Mouse (Mus musculus): ENCODE measurements around the gene Pnkp. TPM values are rescaled to one million over a fixed set of nuclear protein-coding genes. Genes with fewer than 3 reads are reported as not detected.
"Not testable (repeated sequence)": the region's sequence is repeated elsewhere in the genome, so short reads cannot be mapped to it uniquely, and the experiment has no call there.

Pnkp gene
- polyA plus RNA-seq, 1 experiment from 2014 or later, result 43.1 TPM

DNA sequence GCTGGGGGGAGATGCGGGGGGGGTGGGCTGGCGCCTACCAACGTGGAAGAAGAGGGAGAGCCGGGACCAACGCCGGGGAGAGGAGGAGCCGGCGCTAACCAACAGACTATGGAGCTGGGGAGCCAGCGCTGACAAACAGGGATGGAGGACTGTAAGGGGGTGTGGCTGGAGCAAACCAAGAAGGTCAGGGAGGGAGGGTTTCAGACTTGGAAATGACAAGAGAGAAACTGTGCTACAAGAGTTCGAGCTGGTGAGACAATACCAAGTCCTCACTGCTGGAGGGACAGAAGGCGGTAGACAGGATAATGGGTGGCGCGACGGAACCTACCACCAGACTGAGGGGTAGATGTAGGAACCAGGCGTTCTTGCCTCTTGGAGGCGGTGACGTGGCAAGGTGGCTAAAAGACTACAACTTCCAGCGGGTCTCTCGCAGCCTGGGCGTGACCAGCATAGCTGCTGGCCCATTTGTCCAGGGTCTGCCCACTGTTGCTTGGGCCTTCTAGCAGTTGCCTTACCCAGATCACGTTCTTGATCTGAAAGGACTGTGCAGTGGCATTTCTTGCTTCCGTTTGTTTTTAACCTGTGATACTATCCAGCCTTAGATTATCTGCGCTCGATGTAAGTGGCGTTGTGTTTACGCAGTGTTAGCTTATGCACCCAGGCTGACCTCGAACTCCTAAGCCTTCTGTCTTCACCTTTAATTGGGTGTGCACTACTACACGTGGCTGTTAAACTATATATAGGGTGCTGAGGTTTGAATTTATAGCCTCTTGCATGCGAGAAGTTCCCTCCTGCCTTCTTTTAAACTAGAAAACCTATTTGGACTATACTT, 13.0 kb downstream of the Pnkp start, which contains the start of gene Ptov1:
Gene Ptov1 (minus strand): TSS at position 92 of the 832 bp plus-strand sequence.
- Histone ChIP-seq H3K27me3 (ENCODE audit: low read depth, poor library complexity, severe bottlenecking) (no peaks in the 10 kb centered on the region), H3K4me3 (peak within 1 kb of the TSS; percentile 98), H3K36me3 (peaks cover 32% of the 10 kb centered on the region), H3K27ac (peak within 1 kb of the TSS; percentile 100), H3K9me3 (replicated peaks) (no peaks in the 10 kb centered on the region), H3K4me1 (peaks cover 40% of the 10 kb centered on the region)
- 6% methylated on average over 29 of the region's 29 CpGs for WGBS
- peak; percentile 96 for DNase-seq (ENCODE audit: low spot score)

DNA sequence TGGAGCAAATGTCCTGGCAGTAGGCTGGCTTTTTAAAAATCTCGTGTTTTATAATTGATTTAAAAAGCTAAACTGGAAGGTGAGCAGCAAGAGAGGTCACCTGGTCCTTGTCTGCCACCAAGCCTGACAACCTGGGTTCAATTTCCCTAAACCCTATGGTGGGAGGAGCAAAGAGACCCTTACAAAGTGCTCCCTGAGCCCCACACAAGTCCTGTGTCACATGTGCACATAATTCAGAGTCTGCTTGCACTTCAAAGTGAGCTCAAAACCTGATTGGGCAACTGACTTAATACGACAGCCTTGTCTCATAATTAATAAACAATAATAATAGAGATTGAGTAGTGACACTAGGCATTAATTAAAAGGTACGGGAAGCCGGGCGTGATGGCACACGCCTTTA, 13.7 kb downstream of the Pnkp start:
- no peak for DNase-seq (ENCODE audit: low spot score)
- Histone ChIP-seq H3K4me1 (peaks cover 40% of the 10 kb centered on the region), H3K27me3 (ENCODE audit: low read depth, poor library complexity, severe bottlenecking) (no peaks in the 10 kb centered on the region), H3K9me3 (replicated peaks) (no peaks in the 10 kb centered on the region), H3K27ac (peak overlapping the region; percentile 100), H3K4me3 (peak overlapping the region; percentile 98), H3K36me3 (peaks cover 28% of the 10 kb centered on the region)
- 65% methylated on average over 6 of the region's 6 CpGs for WGBS

- DNase-seq (ENCODE audit: low spot score), result no peak
- Histone ChIP-seq H3K36me3 (peaks cover 28% of the 10 kb centered on the region), H3K4me3 (no peak overlapping the region), H3K27ac (no peak overlapping the region), H3K4me1 (peaks cover 37% of the 10 kb centered on the region), H3K27me3 (ENCODE audit: low read depth, poor library complexity, severe bottlenecking) (no peaks in the 10 kb centered on the region), H3K9me3 (replicated peaks) (no peaks in the 10 kb centered on the region)
- 81% methylated on average over 1 of the region's 1 CpGs for WGBS
Measured at GRCm38 (mm10) chr7:44871181-44871580, 14.2 kb downstream of the Pnkp start.

DNA sequence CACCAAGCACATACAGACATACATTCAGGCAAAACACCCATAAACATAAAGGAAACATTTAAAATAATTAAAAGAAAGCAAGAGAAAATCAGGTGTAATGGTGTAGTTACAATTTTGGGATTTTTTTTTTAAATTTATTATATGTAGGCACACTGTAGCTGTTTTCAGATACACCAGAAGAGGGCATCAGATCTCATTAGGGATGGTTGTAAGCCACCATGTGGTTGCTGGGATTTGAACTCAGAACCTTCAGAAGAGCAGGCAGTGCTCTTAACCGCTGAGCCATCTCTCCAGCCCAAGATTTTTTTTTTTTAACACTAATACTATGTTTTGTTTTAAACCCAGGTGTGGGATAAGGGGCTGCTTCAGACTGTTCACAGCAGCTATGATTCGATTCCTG, 14.8 kb downstream of the Pnkp start:
- H3K36me3 ChIP-seq, result peaks cover 28% of the 10 kb centered on the region
- not testable (repeated sequence) for H3K4me3 ChIP-seq; DNase-seq (ENCODE audit: low spot score); H3K9me3 ChIP-seq (replicated peaks); H3K27me3 ChIP-seq (ENCODE audit: low read depth, poor library complexity, severe bottlenecking); H3K27ac ChIP-seq
- 87% methylated on average over 2 of the region's 2 CpGs for WGBS
- peaks cover 31% of the 10 kb centered on the region for H3K4me1 ChIP-seq

DNA sequence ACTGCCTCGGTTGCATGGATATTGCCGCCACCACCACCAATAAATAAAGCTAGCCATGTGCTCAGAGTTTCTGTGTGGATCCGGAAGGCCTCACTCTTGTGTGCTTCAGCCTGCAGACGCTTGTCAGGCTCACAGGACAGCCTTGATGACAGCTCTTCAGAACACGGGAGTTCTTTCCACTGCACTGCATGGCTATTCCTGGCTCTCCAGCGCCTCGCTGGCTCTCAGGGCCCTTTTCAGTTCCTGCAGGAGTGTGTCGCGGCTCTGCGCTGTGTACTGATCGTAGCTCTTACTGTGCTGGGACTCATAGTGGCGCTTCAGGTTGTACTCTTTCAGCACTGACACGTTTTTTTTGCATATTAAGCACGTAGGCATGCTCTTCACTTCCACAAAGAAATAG, 20.9 kb downstream of the Pnkp start:
- no peak for DNase-seq (ENCODE audit: low spot score)
- Histone ChIP-seq H3K36me3 (peaks cover 75% of the 10 kb centered on the region), H3K27ac (no peak overlapping the region), H3K4me3 (no peak overlapping the region), H3K27me3 (ENCODE audit: low read depth, poor library complexity, severe bottlenecking) (no peaks in the 10 kb centered on the region), H3K4me1 (no peaks in the 10 kb centered on the region), H3K9me3 (replicated peaks) (no peaks in the 10 kb centered on the region)
- WGBS, result 92% methylated on average over 14 of the region's 14 CpGs

- Histone ChIP-seq H3K4me3 (no peak overlapping the region), H3K4me1 (no peaks in the 10 kb centered on the region), H3K27me3 (ENCODE audit: low read depth, poor library complexity, severe bottlenecking) (no peaks in the 10 kb centered on the region), H3K9me3 (replicated peaks) (no peaks in the 10 kb centered on the region), H3K36me3 (peaks cover 100% of the 10 kb centered on the region), H3K27ac (no peak overlapping the region)
- DNase-seq (ENCODE audit: low spot score), result no peak
- WGBS, result 94% methylated on average over 3 of the region's 3 CpGs
Measured at GRCm38 (mm10) chr7:44883036-44883435, 26.1 kb downstream of the Pnkp start.

GRCm38 (mm10) chr7:44884637-44885036, 27.7 kb downstream of the Pnkp start:
- no peak for DNase-seq (ENCODE audit: low spot score)
- peaks cover 100% of the 10 kb centered on the region for H3K36me3 ChIP-seq
- H3K9me3 ChIP-seq (replicated peaks), result no peaks in the 10 kb centered on the region
- H3K4me1 ChIP-seq, result no peaks in the 10 kb centered on the region
- no peak overlapping the region for H3K27ac ChIP-seq
- H3K4me3 ChIP-seq, result no peak overlapping the region
- WGBS, result 95% methylated on average over 5 of the region's 5 CpGs
- no peaks in the 10 kb centered on the region for H3K27me3 ChIP-seq (ENCODE audit: low read depth, poor library complexity, severe bottlenecking)

DNA sequence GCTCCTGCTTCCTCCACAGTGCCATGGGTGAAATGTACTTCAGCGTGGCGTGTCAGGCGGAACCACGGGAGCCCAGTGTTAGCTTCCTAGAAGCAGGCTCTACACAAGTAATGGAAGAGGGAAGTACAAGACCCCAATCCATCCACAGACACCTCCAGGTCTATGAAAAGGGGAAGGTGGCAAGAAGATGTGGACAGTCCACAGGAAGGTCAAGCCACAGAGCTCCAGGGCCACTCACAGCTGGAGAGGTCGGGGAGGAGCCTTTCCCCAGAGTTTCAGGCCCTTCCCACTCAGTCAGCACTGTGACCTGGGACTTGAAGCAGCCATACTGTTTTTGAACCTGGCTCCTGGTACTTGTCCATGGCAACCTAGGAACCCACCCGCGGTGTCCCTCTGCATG, 30.0 kb downstream of the Pnkp start:
- no peaks in the 10 kb centered on the region for H3K27me3 ChIP-seq (ENCODE audit: low read depth, poor library complexity, severe bottlenecking)
- H3K27ac ChIP-seq, result no peak overlapping the region
- no peaks in the 10 kb centered on the region for H3K9me3 ChIP-seq (replicated peaks)
- WGBS, result 94% methylated on average over 7 of the region's 7 CpGs
- peaks cover 15% of the 10 kb centered on the region for H3K4me1 ChIP-seq
- no peak for DNase-seq (ENCODE audit: low spot score)
- H3K4me3 ChIP-seq, result no peak overlapping the region
- peaks cover 90% of the 10 kb centered on the region for H3K36me3 ChIP-seq

DNA sequence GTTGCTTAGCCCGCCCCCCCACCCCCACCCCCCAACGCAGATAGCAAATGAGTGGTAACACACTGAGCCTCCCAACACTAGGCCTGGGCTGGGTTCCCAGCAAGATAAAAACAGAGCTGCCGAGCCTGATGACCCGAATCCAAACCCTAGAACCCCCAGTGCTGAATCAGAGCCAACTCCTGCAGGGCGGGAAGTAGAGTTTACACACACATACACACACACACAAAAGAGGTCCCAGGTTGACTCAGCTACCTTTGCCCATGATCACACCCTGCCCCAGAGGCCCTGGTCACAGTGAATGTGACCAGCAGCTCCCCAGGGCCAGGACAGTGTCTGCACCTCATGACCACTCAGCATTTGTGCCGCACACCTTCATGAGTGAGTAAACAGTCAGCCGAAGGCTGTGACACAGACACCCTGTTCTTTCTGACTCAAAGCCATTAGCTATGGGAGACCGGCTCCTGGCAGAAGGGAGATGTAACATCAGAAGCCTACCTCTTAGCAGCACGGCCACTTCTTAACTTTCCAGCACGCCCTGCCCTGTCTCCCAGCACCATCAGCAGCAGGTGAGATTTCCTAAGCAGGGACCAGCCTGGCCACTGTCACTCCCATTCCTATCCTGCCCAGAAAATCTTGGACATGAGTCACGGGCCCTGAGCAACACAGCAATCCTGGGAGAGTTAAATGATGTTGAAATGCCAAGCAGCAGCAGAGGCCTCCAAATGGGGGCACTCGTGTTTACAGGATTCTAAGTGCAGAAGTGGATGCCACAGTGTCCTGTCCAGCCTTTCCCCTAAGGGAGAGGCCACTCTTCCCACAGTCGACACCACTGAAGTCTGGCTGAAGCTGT, 31.5 kb downstream of the Pnkp start:
- no peaks in the 10 kb centered on the region for H3K27me3 ChIP-seq (ENCODE audit: low read depth, poor library complexity, severe bottlenecking)
- peak overlapping the region; percentile 13; the same call in 1 of the 2 replicates for H3K4me3 ChIP-seq

GRCm38 (mm10) chr7:44890180-44890579, 33.2 kb downstream of the Pnkp start:
- Histone ChIP-seq H3K4me3 (no peak overlapping the region; the same call in 1 of the 2 replicates), H3K27me3 (ENCODE audit: low read depth, poor library complexity, severe bottlenecking) (no peaks in the 10 kb centered on the region), H3K36me3 (peaks cover 58% of the 10 kb centered on the region), H3K9me3 (replicated peaks) (no peaks in the 10 kb centered on the region), H3K4me1 (peaks cover 24% of the 10 kb centered on the region), H3K27ac (no peak overlapping the region)
- 92% methylated on average over 7 of the region's 7 CpGs for WGBS
- DNase-seq (ENCODE audit: low spot score), result no peak

More for the DNA sequence above, 31.5 kb downstream of the Pnkp start:
- Histone ChIP-seq H3K36me3 (peaks cover 75% of the 10 kb centered on the region), H3K27ac (no peak overlapping the region), H3K4me1 (peaks cover 20% of the 10 kb centered on the region), H3K9me3 (replicated peaks) (no peaks in the 10 kb centered on the region)
- no peak for DNase-seq (ENCODE audit: low spot score)
- 93% methylated on average over 13 of the region's 13 CpGs for WGBS

GRCm38 (mm10) chr7:44890737-44891136, 33.8 kb downstream of the Pnkp start:
- H3K4me3 ChIP-seq, result peak overlapping the region; percentile 88
- WGBS, result 89% methylated on average over 4 of the region's 4 CpGs
- H3K9me3 ChIP-seq (replicated peaks), result no peaks in the 10 kb centered on the region
- H3K36me3 ChIP-seq, result peaks cover 52% of the 10 kb centered on the region
- H3K27ac ChIP-seq, result no peak overlapping the region
- DNase-seq (ENCODE audit: low spot score), result no peak
- no peaks in the 10 kb centered on the region for H3K27me3 ChIP-seq (ENCODE audit: low read depth, poor library complexity, severe bottlenecking)
- H3K4me1 ChIP-seq, result peaks cover 30% of the 10 kb centered on the region

GRCm38 (mm10) chr7:44891611-44892010, 34.7 kb downstream of the Pnkp start:
- H3K36me3 ChIP-seq, result peaks cover 43% of the 10 kb centered on the region
- peak overlapping the region; percentile 98 for H3K27ac ChIP-seq
- H3K27me3 ChIP-seq (ENCODE audit: low read depth, poor library complexity, severe bottlenecking), result no peaks in the 10 kb centered on the region
- no peak for DNase-seq (ENCODE audit: low spot score)
- WGBS, result 31% methylated on average over 6 of the region's 6 CpGs
- H3K9me3 ChIP-seq (replicated peaks), result no peaks in the 10 kb centered on the region
- peak overlapping the region; percentile 88 for H3K4me3 ChIP-seq
- peaks cover 36% of the 10 kb centered on the region for H3K4me1 ChIP-seq
